12 mouse cellular contexts compared by ENCODE assay signal in genomic region chr6:115072024-115072423, GRCm38 (mm10). TPM values are rescaled to one million over a fixed set of nuclear protein-coding genes. Genes with fewer than 3 reads are reported as not detected.
DNase-seq lines count a peak whose midpoint lies in the region; ATAC-seq lines count a peak whose summit lies in the region.
"Had no signal": no experiment of that assay in that cellular context is flagged by ENCODE, and none has a peak within 500 bp of the region (broad histone marks: within the 10 kb centered on the region; RNA-seq: fewer than 3 reads in every experiment).

No protein-coding gene starts in this region.

- 55% methylated on average over 2 of the region's 2 CpGs for WGBS in lung, embryonic 15.5 days
- WGBS in neural tube, embryonic 15.5 days, result 73% methylated on average over 2 of the region's 2 CpGs

- no peaks in the 10 kb centered on the region for H3K36me3 ChIP-seq in lung, embryonic 15.5 days
- H3K36me3 ChIP-seq in neural tube, embryonic 15.5 days, result no peaks in the 10 kb centered on the region
- H3K36me3 ChIP-seq: liver, embryonic 15.5 days had no signal

- intact Hi-C loops in heart, postnatal 25 days (cut with DNase I), result no loop called here

- no peak overlapping the region for H3K27ac ChIP-seq in lung, embryonic 15.5 days
- no peak overlapping the region for H3K27ac ChIP-seq in neural tube, embryonic 15.5 days (replicated peaks)
- H3K27ac ChIP-seq: liver, embryonic 15.5 days had no signal

- peak; percentile 88 for DNase-seq in heart, adult 11 months
- DNase-seq in heart, postnatal 25 days (ENCODE audit: low spot score), result no peak
- DNase-seq in lung, postnatal 25 days (ENCODE audit: low spot score), result no peak
- peak; percentile 63 for DNase-seq in adrenal gland, postnatal 10 days
- peak; percentile 11 for DNase-seq in heart, postnatal 4 days
- no peak for DNase-seq in kidney, postnatal 14 days
- DNase-seq: cerebellum, adult 11 months; thymus, adult 18-20 months had no signal

- no peak overlapping the region for H3K4me3 ChIP-seq in lung, embryonic 15.5 days
- H3K4me3 ChIP-seq in neural tube, embryonic 15.5 days (replicated peaks), result no peak overlapping the region
- H3K4me3 ChIP-seq: liver, embryonic 15.5 days; myocyte had no signal

- H3K4me2 ChIP-seq in lung, embryonic 15.5 days, result no peak overlapping the region
- no peak overlapping the region for H3K4me2 ChIP-seq in neural tube, embryonic 15.5 days
- H3K4me2 ChIP-seq: liver, embryonic 15.5 days had no signal

- H3K9ac ChIP-seq in lung, embryonic 15.5 days, result no peak overlapping the region
- no peak overlapping the region for H3K9ac ChIP-seq in neural tube, embryonic 15.5 days (replicated peaks)
- H3K9ac ChIP-seq: liver, embryonic 15.5 days had no signal

- no peaks in the 10 kb centered on the region for H3K9me3 ChIP-seq in lung, embryonic 15.5 days
- no peaks in the 10 kb centered on the region for H3K9me3 ChIP-seq in neural tube, embryonic 15.5 days (replicated peaks)
- H3K9me3 ChIP-seq: liver, embryonic 15.5 days had no signal

- no peaks in the 10 kb centered on the region for H3K27me3 ChIP-seq in lung, embryonic 15.5 days
- H3K27me3 ChIP-seq in neural tube, embryonic 15.5 days (replicated peaks), result no peaks in the 10 kb centered on the region
- H3K27me3 ChIP-seq: liver, embryonic 15.5 days had no signal

- H3K4me1 ChIP-seq in lung, embryonic 15.5 days, result 0 out of 2 replicates have a peak, but pooled peaks cover 3% of the 10 kb centered on the region
- peaks cover 5% of the 10 kb centered on the region; the same call in 1 of the 2 replicates for H3K4me1 ChIP-seq in neural tube, embryonic 15.5 days
- H3K4me1 ChIP-seq: liver, embryonic 15.5 days had no signal

- 0 out of 2 replicates have a peak, but pooled peaks have one; percentile 35 for ATAC-seq in lung, embryonic 15.5 days (ENCODE audit: borderline replicate concordance, extremely low read depth, low FRiP score, low TSS enrichment)
- ATAC-seq in neural tube, embryonic 15.5 days (ENCODE audit: low FRiP score), result no peak

RNA-seq across cellular contexts. Expression of gene Tamm41, which starts 34.3 kb away (rescaled TPM):
- 10 to 100 TPM; 10.1 to 10.5 TPM for total RNA-seq in heart, postnatal 25 days (2021)
- 61.1 and 62.2 TPM in 2 replicates for polyA plus RNA-seq in lung, embryonic 15.5 days (2015; fragmentation: Nextera tagmentation; extraction: Ambion mirVana)
- 10 to 100 TPM; 28.4 to 30.5 TPM for total RNA-seq in adrenal gland, postnatal 10 days (2021)
- 10 to 100 TPM; 23.3 to 25.3 TPM for total RNA-seq in heart, postnatal 4 days (2021)
- 47.9 and 53.1 TPM in 2 replicates for polyA plus RNA-seq in neural tube, embryonic 15.5 days (2015; fragmentation: Nextera tagmentation; extraction: Ambion mirVana)

Comparison
In these comparisons a context has a peak if more than half of its experiments do, and no peak if none do; other contexts are left out.
1. DNase-seq: peak in heart, adult 11 months (single experiment), adrenal gland, postnatal 10 days (single experiment) and heart, postnatal 4 days (single experiment); none in heart, postnatal 25 days (single experiment), lung, postnatal 25 days (single experiment) and kidney, postnatal 14 days (single experiment).